Mouse (Mus musculus): ENCODE data around the gene Cactin. TPM values are rescaled to one million over a fixed set of nuclear protein-coding genes. Genes with fewer than 3 reads are reported as not detected.

Cactin gene
- polyA plus RNA-seq, 1 experiment from 2014 or later, result 16.9 TPM

- Histone ChIP-seq H3K36me3 (ENCODE audit: control insufficient read depth, insufficient read depth, low read length) (peaks cover 33% of the 10 kb centered on the region), H3K9me3 (ENCODE audit: control insufficient read depth, low read length) (no peaks in the 10 kb centered on the region), H3K4me1 (ENCODE audit: control insufficient read depth in 2 of 2, insufficient read depth in 2 of 2, low read length in 2 of 2) (peaks cover 36 to 58% of the 10 kb centered on the region in 2 experiments), H3K4me2 (ENCODE audit: low read length) (no peak overlapping the region), H3K27ac (replicated peaks in 1 of 2; ENCODE audit: control insufficient read depth in 1 of 2, insufficient read depth in 1 of 2, low read depth in 2 of 2, low read length in 2 of 2) (no peak overlapping the region), H3K27me3 (ENCODE audit: control insufficient read depth, insufficient read depth, low read length) (no peaks in the 10 kb centered on the region), H3K4me3 (ENCODE audit: control insufficient read depth in 1 of 2, insufficient read depth in 1 of 2, low read depth in 1 of 2, low read length in 2 of 2) (no peak overlapping the region), H3K9ac (ENCODE audit: low read length) (no peak overlapping the region)
- ATAC-seq (ENCODE audit: insufficient number of reproducible peaks, insufficient read depth, low FRiP score, low read depth), result no peak
- 74% methylated on average over 7 of the region's 7 CpGs for WGBS
Observed at GRCm38 (mm10) chr10:81303761-81304160, 17.1 kb upstream of the Cactin start.

GRCm38 (mm10) chr10:81304597-81305238 is 16.2 kb upstream of the Cactin start:
- no peaks in the 10 kb centered on the region for H3K27me3 ChIP-seq (ENCODE audit: control insufficient read depth, insufficient read depth, low read length)
- H3K9ac ChIP-seq (ENCODE audit: low read length), result no peak overlapping the region
- peaks cover 43% of the 10 kb centered on the region for H3K36me3 ChIP-seq (ENCODE audit: control insufficient read depth, insufficient read depth, low read length)
- no peak for ATAC-seq (ENCODE audit: insufficient number of reproducible peaks, insufficient read depth, low FRiP score, low read depth)
- peaks cover 30 to 50% of the 10 kb centered on the region in 2 experiments for H3K4me1 ChIP-seq (ENCODE audit: control insufficient read depth in 2 of 2, insufficient read depth in 2 of 2, low read length in 2 of 2)
- no peak overlapping the region for H3K4me2 ChIP-seq (ENCODE audit: low read length)
- H3K4me3 ChIP-seq (ENCODE audit: control insufficient read depth in 1 of 2, insufficient read depth in 1 of 2, low read depth in 1 of 2, low read length in 2 of 2), result no peak overlapping the region
- H3K27ac ChIP-seq (replicated peaks in 1 of 2; ENCODE audit: control insufficient read depth in 1 of 2, insufficient read depth in 1 of 2, low read depth in 2 of 2, low read length in 2 of 2), result no peak overlapping the region
- H3K9me3 ChIP-seq (ENCODE audit: control insufficient read depth, low read length), result no peaks in the 10 kb centered on the region
- 16% methylated on average over 6 of the region's 9 CpGs for WGBS

DNA sequence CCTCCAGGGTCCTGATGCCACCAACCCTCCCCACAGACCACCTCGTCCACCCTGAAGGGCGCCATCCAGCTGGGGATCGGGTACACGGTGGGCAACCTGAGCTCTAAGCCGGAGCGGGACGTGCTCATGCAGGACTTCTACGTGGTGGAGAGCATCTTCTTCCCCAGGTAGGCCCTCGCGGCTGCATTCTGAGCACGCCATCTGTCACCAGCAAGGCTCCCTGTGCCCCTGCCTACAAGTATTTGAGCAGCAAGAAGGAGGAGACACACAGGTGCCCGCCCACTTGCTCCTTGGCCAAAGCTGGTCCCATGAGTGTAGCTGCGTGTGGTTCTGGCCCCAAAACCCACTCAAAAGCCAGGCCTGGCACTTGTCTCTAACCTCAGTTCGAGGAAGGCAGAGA is 15.2 kb upstream of the Cactin start:
- ATAC-seq (ENCODE audit: insufficient number of reproducible peaks, insufficient read depth, low FRiP score, low read depth), result no peak
- WGBS, result 95% methylated on average over 14 of the region's 14 CpGs
- H3K36me3 ChIP-seq (ENCODE audit: control insufficient read depth, insufficient read depth, low read length), result peaks cover 52% of the 10 kb centered on the region

GRCm38 (mm10) chr10:81306173-81306668 is 14.7 kb upstream of the Cactin start:
- peaks cover 58% of the 10 kb centered on the region for H3K36me3 ChIP-seq (ENCODE audit: control insufficient read depth, insufficient read depth, low read length)
- H3K4me2 ChIP-seq (ENCODE audit: low read length), result no peak overlapping the region
- 93% methylated on average over 12 of the region's 12 CpGs for WGBS
- H3K9me3 ChIP-seq (ENCODE audit: control insufficient read depth, low read length), result no peaks in the 10 kb centered on the region
- ATAC-seq (ENCODE audit: insufficient number of reproducible peaks, insufficient read depth, low FRiP score, low read depth), result no peak
- H3K4me1 ChIP-seq (ENCODE audit: control insufficient read depth in 2 of 2, insufficient read depth in 2 of 2, low read length in 2 of 2), result peaks cover 18 to 36% of the 10 kb centered on the region in 2 experiments
- H3K9ac ChIP-seq (ENCODE audit: low read length), result no peak overlapping the region
- no peak overlapping the region for H3K4me3 ChIP-seq (ENCODE audit: control insufficient read depth in 1 of 2, insufficient read depth in 1 of 2, low read depth in 1 of 2, low read length in 2 of 2)
- H3K27me3 ChIP-seq (ENCODE audit: control insufficient read depth, insufficient read depth, low read length), result no peaks in the 10 kb centered on the region
- H3K27ac ChIP-seq (replicated peaks in 1 of 2; ENCODE audit: control insufficient read depth in 1 of 2, insufficient read depth in 1 of 2, low read depth in 2 of 2, low read length in 2 of 2), result no peak overlapping the region

More for the DNA sequence above, 15.2 kb upstream of the Cactin start:
- Histone ChIP-seq H3K4me2 (ENCODE audit: low read length) (no peak overlapping the region), H3K4me1 (ENCODE audit: control insufficient read depth in 2 of 2, insufficient read depth in 2 of 2, low read length in 2 of 2) (peaks cover 22 to 41% of the 10 kb centered on the region in 2 experiments), H3K9me3 (ENCODE audit: control insufficient read depth, low read length) (no peaks in the 10 kb centered on the region), H3K27ac (replicated peaks in 1 of 2; ENCODE audit: control insufficient read depth in 1 of 2, insufficient read depth in 1 of 2, low read depth in 2 of 2, low read length in 2 of 2) (no peak overlapping the region), H3K27me3 (ENCODE audit: control insufficient read depth, insufficient read depth, low read length) (no peaks in the 10 kb centered on the region), H3K4me3 (ENCODE audit: control insufficient read depth in 1 of 2, insufficient read depth in 1 of 2, low read depth in 1 of 2, low read length in 2 of 2) (no peak overlapping the region), H3K9ac (ENCODE audit: low read length) (no peak overlapping the region)

DNA sequence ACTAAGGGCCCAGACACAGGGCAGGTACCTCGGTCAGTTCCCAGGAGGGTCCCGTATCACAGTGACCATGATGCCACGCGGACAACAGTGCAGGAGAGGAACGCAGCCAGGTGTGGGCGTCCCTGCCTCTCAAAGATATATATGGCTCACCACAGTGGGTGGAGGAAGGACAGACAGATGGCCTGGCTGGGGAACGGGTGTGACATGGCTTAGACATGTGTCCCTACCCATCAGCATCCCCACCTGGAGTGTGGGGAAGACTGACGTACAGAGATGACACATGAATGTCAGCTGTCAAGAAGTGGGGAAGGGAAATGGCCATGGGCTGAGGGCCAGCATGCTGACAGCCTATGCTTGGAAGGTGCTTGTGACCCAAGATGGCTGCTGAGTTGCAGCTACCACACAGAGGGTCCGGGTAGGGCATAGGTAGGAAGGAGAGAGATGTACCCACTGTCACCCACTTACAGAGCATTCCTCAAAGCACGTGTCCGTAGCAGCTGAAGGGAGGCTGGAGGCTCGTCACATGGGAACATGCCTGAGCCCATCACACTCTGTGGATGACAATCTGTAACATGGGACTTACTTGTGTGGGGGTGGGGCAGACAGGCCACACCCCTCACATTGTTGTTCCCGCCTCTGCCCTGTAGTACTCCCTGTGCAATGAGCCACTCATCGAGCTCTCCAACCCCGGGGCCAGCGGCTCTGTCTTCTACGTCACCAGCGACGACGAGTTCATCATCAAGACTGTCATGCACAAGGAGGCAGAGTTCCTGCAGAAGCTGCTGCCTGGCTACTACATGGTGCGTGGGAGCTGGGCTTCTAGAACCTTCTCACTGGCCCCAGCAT is 13.8 kb upstream of the Cactin start:
- WGBS, result 91% methylated on average over 21 of the region's 21 CpGs

DNA sequence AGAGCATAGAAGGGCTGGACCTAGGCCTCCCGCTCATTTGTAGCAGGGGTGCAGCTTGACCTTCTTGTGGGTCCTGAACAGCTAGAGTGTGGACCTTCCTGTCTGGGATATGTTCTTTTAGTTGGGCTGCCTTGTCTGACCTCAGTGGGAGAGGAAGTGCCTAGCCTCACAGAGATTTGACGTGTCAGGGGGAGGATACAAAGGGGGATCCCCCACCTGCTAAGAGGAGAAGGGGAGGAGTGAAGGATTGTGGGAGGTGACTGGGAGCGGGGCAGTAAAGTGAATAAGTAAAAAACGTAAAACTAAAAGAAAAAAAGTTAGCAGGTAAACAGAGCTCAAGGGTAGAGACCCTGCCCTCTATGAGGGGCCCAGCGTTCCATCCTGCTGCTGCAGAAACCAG is 11.3 kb upstream of the Cactin start:
- Histone ChIP-seq H3K4me1 (ENCODE audit: control insufficient read depth in 2 of 2, insufficient read depth in 2 of 2, low read length in 2 of 2) (peaks cover 0 to 5% of the 10 kb centered on the region in 2 experiments; a peak in 1 of 4 replicates), H3K36me3 (ENCODE audit: control insufficient read depth, insufficient read depth, low read length) (peaks cover 91% of the 10 kb centered on the region), H3K9ac (ENCODE audit: low read length) (no peak overlapping the region), H3K4me2 (ENCODE audit: low read length) (no peak overlapping the region), H3K27me3 (ENCODE audit: control insufficient read depth, insufficient read depth, low read length) (no peaks in the 10 kb centered on the region), H3K27ac (replicated peaks in 1 of 2; ENCODE audit: control insufficient read depth in 1 of 2, insufficient read depth in 1 of 2, low read depth in 2 of 2, low read length in 2 of 2) (no peak overlapping the region), H3K9me3 (ENCODE audit: control insufficient read depth, low read length) (no peaks in the 10 kb centered on the region), H3K4me3 (ENCODE audit: control insufficient read depth in 1 of 2, insufficient read depth in 1 of 2, low read depth in 1 of 2, low read length in 2 of 2) (no peak overlapping the region)
- WGBS, result 89% methylated on average over 5 of the region's 5 CpGs
- no peak for ATAC-seq (ENCODE audit: insufficient number of reproducible peaks, insufficient read depth, low FRiP score, low read depth)

More for the DNA sequence above, 13.8 kb upstream of the Cactin start:
- Histone ChIP-seq H3K4me1 (ENCODE audit: control insufficient read depth in 2 of 2, insufficient read depth in 2 of 2, low read length in 2 of 2) (peaks cover 14 to 30% of the 10 kb centered on the region in 2 experiments), H3K36me3 (ENCODE audit: control insufficient read depth, insufficient read depth, low read length) (peaks cover 66% of the 10 kb centered on the region), H3K27me3 (ENCODE audit: control insufficient read depth, insufficient read depth, low read length) (no peaks in the 10 kb centered on the region), H3K9ac (ENCODE audit: low read length) (no peak overlapping the region), H3K9me3 (ENCODE audit: control insufficient read depth, low read length) (no peaks in the 10 kb centered on the region), H3K4me2 (ENCODE audit: low read length) (no peak overlapping the region), H3K27ac (replicated peaks in 1 of 2; ENCODE audit: control insufficient read depth in 1 of 2, insufficient read depth in 1 of 2, low read depth in 2 of 2, low read length in 2 of 2) (no peak overlapping the region), H3K4me3 (ENCODE audit: control insufficient read depth in 1 of 2, insufficient read depth in 1 of 2, low read depth in 1 of 2, low read length in 2 of 2) (no peak overlapping the region)
- no peak for ATAC-seq (ENCODE audit: insufficient number of reproducible peaks, insufficient read depth, low FRiP score, low read depth)

GRCm38 (mm10) chr10:81313581-81313980 is 7.3 kb upstream of the Cactin start:
- Histone ChIP-seq H3K27ac (replicated peaks in 1 of 2; ENCODE audit: control insufficient read depth in 1 of 2, insufficient read depth in 1 of 2, low read depth in 2 of 2, low read length in 2 of 2) (no peak overlapping the region), H3K4me1 (ENCODE audit: control insufficient read depth in 2 of 2, insufficient read depth in 2 of 2, low read length in 2 of 2) (peaks cover 11 to 13% of the 10 kb centered on the region in 2 experiments; a peak in 3 of 4 replicates), H3K27me3 (ENCODE audit: control insufficient read depth, insufficient read depth, low read length) (no peaks in the 10 kb centered on the region), H3K4me2 (ENCODE audit: low read length) (no peak overlapping the region), H3K4me3 (ENCODE audit: control insufficient read depth in 1 of 2, insufficient read depth in 1 of 2, low read depth in 1 of 2, low read length in 2 of 2) (no peak overlapping the region), H3K36me3 (ENCODE audit: control insufficient read depth, insufficient read depth, low read length) (peaks cover 86% of the 10 kb centered on the region), H3K9ac (ENCODE audit: low read length) (no peak overlapping the region), H3K9me3 (ENCODE audit: control insufficient read depth, low read length) (no peaks in the 10 kb centered on the region)
- 93% methylated on average over 13 of the region's 13 CpGs for WGBS
- ATAC-seq (ENCODE audit: insufficient number of reproducible peaks, insufficient read depth, low FRiP score, low read depth), result no peak

All from heart, embryonic 14.5 days (tissue).